Mouse (Mus musculus) neural tube, embryonic 13.5 days (tissue): ENCODE data around the gene Nenf. TPM values are rescaled to one million over a fixed set of nuclear protein-coding genes. Genes with fewer than 3 reads are reported as not detected.

Experiments
- ATAC-seq: fragments of 200-750 bp; cut with Nextera tagmentation; 2 replicates; pipeline ENCODE4 v1.8.0; 2017; ENCODE audit warnings: low read depth, mild to moderate bottlenecking, moderate TSS enrichment, moderate library complexity
- H3K27ac ChIP-seq: fragments of 300-500 bp; sonication (generic); replicated peaks from 2 replicates; pipeline ENCODE4 v1.5.1; 2015; ENCODE audit warnings: moderate library complexity, mild to moderate bottlenecking, inconsistent platforms
- H3K27me3 ChIP-seq: fragments of 300-500 bp; sonication (generic); 2 replicates; pipeline ENCODE4 v1.6.1; 2015; ENCODE audit warnings: mild to moderate bottlenecking, inconsistent platforms
- H3K36me3 ChIP-seq: fragments of 300-500 bp; sonication (generic); 2 replicates; pipeline ENCODE4 v1.6.1; 2015; ENCODE audit warnings: mild to moderate bottlenecking, inconsistent platforms
- H3K4me1 ChIP-seq: fragments of 300-500 bp; sonication (generic); replicated peaks from 2 replicates; pipeline ENCODE4 v1.6.1; 2015; ENCODE audit warnings: inconsistent platforms
- H3K4me2 ChIP-seq: fragments of 300-500 bp; sonication (generic); 2 replicates; pipeline ENCODE4 v1.6.1; 2015; ENCODE audit warnings: inconsistent platforms, mild to moderate bottlenecking, moderate library complexity
- H3K4me3 ChIP-seq: fragments of 300-500 bp; sonication (generic); 2 replicates; pipeline ENCODE4 v1.5.1; 2015; ENCODE audit warnings: mild to moderate bottlenecking, inconsistent platforms
- H3K9ac ChIP-seq: fragments of 300-500 bp; sonication (generic); 2 replicates; pipeline ENCODE4 v1.6.1; 2015; ENCODE audit warnings: moderate library complexity, mild to moderate bottlenecking, inconsistent platforms
- H3K9me3 ChIP-seq: fragments of 300-500 bp; sonication (generic); 2 replicates; pipeline ENCODE4 v1.6.1; 2016; ENCODE audit warnings: inconsistent platforms
- WGBS: fragments of 180-500 bp; shearing (Covaris S2); methylation state at CpG from one replicate; pipeline ENCODE4 v1.1.7; 2015; 5-methylcytosine and 5-hydroxymethylcytosine counted together
- polyA plus RNA-seq: library from polyadenylated mRNA; unstranded; fragments of >200 nt; fragmentation: Nextera tagmentation; extraction: Ambion mirVana; gene quantifications from 2 replicates; pipeline ENCODE4 v1.2.1, GENCODE M21; 2015

The Nenf gene
- polyA plus RNA-seq, 1 experiment from 2014 or later, result 121 TPM

GRCm38 (mm10) chr1:191276181-191276580 is 41.8 kb downstream of the Nenf start:
- H3K27me3 ChIP-seq, result no peaks in the 10 kb centered on the region
- no peak overlapping the region for H3K4me3 ChIP-seq
- no peak overlapping the region for H3K9ac ChIP-seq
- ATAC-seq, result no peak
- H3K4me1 ChIP-seq, result no peaks in the 10 kb centered on the region
- no peak overlapping the region for H3K4me2 ChIP-seq
- H3K9me3 ChIP-seq, result no peaks in the 10 kb centered on the region
- 83% methylated on average over 7 of the region's 7 CpGs for WGBS
- no peak overlapping the region for H3K27ac ChIP-seq
- no peaks in the 10 kb centered on the region for H3K36me3 ChIP-seq

- 0 out of 2 replicates have a peak, but pooled peaks have one; percentile 53 for ATAC-seq
- Histone ChIP-seq H3K9ac (no peak overlapping the region), H3K4me2 (no peak overlapping the region), H3K4me3 (no peak overlapping the region), H3K27me3 (no peaks in the 10 kb centered on the region), H3K36me3 (no peaks in the 10 kb centered on the region), H3K9me3 (no peaks in the 10 kb centered on the region), H3K27ac (no peak overlapping the region), H3K4me1 (no peaks in the 10 kb centered on the region)
- WGBS, result 6% methylated on average over 12 of the region's 12 CpGs
Observed at GRCm38 (mm10) chr1:191275527-191275926, 42.5 kb downstream of the Nenf start.

GRCm38 (mm10) chr1:191272660-191273059 is 45.3 kb downstream of the Nenf start:
- Histone ChIP-seq H3K9ac (no peak overlapping the region), H3K4me1 (peaks cover 10% of the 10 kb centered on the region), H3K36me3 (no peaks in the 10 kb centered on the region), H3K4me2 (no peak overlapping the region), H3K4me3 (no peak overlapping the region), H3K9me3 (no peaks in the 10 kb centered on the region), H3K27me3 (no peaks in the 10 kb centered on the region), H3K27ac (no peak overlapping the region)
- no peak for ATAC-seq
- 86% methylated on average over 3 of the region's 3 CpGs for WGBS

GRCm38 (mm10) chr1:191269648-191269952 is 48.4 kb downstream of the Nenf start:
- no peak overlapping the region for H3K27ac ChIP-seq
- peaks cover 12% of the 10 kb centered on the region for H3K4me1 ChIP-seq
- no peaks in the 10 kb centered on the region for H3K27me3 ChIP-seq
- no peak overlapping the region for H3K4me2 ChIP-seq
- no peaks in the 10 kb centered on the region for H3K36me3 ChIP-seq
- ATAC-seq, result no peak
- no peak overlapping the region for H3K9ac ChIP-seq
- WGBS, result 72% methylated on average over 8 of the region's 8 CpGs
- H3K4me3 ChIP-seq, result no peak overlapping the region
- H3K9me3 ChIP-seq, result no peaks in the 10 kb centered on the region

- Histone ChIP-seq H3K4me2 (no peak overlapping the region), H3K9me3 (no peaks in the 10 kb centered on the region), H3K4me1 (peaks cover 12% of the 10 kb centered on the region), H3K27ac (no peak overlapping the region), H3K9ac (no peak overlapping the region), H3K27me3 (no peaks in the 10 kb centered on the region), H3K4me3 (no peak overlapping the region), H3K36me3 (no peaks in the 10 kb centered on the region)
- WGBS, result 70% methylated on average over 5 of the region's 5 CpGs
- no peak for ATAC-seq
Observed at GRCm38 (mm10) chr1:191268797-191269647, 49.0 kb downstream of the Nenf start.

GRCm38 (mm10) chr1:191267856-191268255 is 50.1 kb downstream of the Nenf start:
- H3K4me1 ChIP-seq, result peaks cover 12% of the 10 kb centered on the region
- H3K36me3 ChIP-seq, result no peaks in the 10 kb centered on the region
- H3K4me2 ChIP-seq, result no peak overlapping the region
- no peak for ATAC-seq
- no peak overlapping the region for H3K9ac ChIP-seq
- H3K9me3 ChIP-seq, result no peaks in the 10 kb centered on the region
- no peaks in the 10 kb centered on the region for H3K27me3 ChIP-seq
- H3K27ac ChIP-seq, result no peak overlapping the region
- no peak overlapping the region for H3K4me3 ChIP-seq
- whole genome bisulfite sequencing, result 17% methylated on average over 5 of the region's 5 CpGs

GRCm38 (mm10) chr1:191267162-191267561 is 50.8 kb downstream of the Nenf start:
- H3K9ac ChIP-seq, result no peak overlapping the region
- H3K4me1 ChIP-seq, result peaks cover 12% of the 10 kb centered on the region
- H3K27me3 ChIP-seq, result no peaks in the 10 kb centered on the region
- no peak for ATAC-seq
- no peaks in the 10 kb centered on the region for H3K9me3 ChIP-seq
- no peaks in the 10 kb centered on the region for H3K36me3 ChIP-seq
- 91% methylated on average over 5 of the region's 5 CpGs for WGBS
- H3K4me2 ChIP-seq, result no peak overlapping the region
- H3K4me3 ChIP-seq, result no peak overlapping the region
- H3K27ac ChIP-seq, result no peak overlapping the region

GRCm38 (mm10) chr1:191263471-191263870 is 54.5 kb downstream of the Nenf start:
- peaks cover 14% of the 10 kb centered on the region for H3K4me1 ChIP-seq
- H3K27ac ChIP-seq, result no peak overlapping the region
- no peaks in the 10 kb centered on the region for H3K27me3 ChIP-seq
- H3K4me2 ChIP-seq, result no peak overlapping the region
- WGBS, result 88% methylated on average over 5 of the region's 5 CpGs
- no peaks in the 10 kb centered on the region for H3K36me3 ChIP-seq
- no peak overlapping the region for H3K9ac ChIP-seq
- H3K9me3 ChIP-seq, result no peaks in the 10 kb centered on the region
- H3K4me3 ChIP-seq, result no peak overlapping the region
- ATAC-seq, result no peak

GRCm38 (mm10) chr1:191261861-191262260 is 56.1 kb downstream of the Nenf start:
- no peaks in the 10 kb centered on the region for H3K36me3 ChIP-seq
- no peak overlapping the region for H3K27ac ChIP-seq
- no peak overlapping the region for H3K4me2 ChIP-seq
- no peaks in the 10 kb centered on the region for H3K27me3 ChIP-seq
- 0 out of 2 replicates have a peak, but pooled peaks cover 4% of the 10 kb centered on the region for H3K4me1 ChIP-seq
- no peak overlapping the region for H3K4me3 ChIP-seq
- no peak overlapping the region for H3K9ac ChIP-seq
- peak; percentile 36; the same call in 1 of the 2 replicates for ATAC-seq
- no peaks in the 10 kb centered on the region for H3K9me3 ChIP-seq
- WGBS, result 25% methylated on average over 6 of the region's 6 CpGs

- no peak for ATAC-seq
Observed at GRCm38 (mm10) chr1:191259661-191260060, 58.3 kb downstream of the Nenf start.

GRCm38 (mm10) chr1:191259121-191259520 is 58.9 kb downstream of the Nenf start:
- no peak overlapping the region for H3K27ac ChIP-seq
- H3K4me1 ChIP-seq, result peaks cover 8% of the 10 kb centered on the region; the same call in 1 of the 2 replicates
- no peak overlapping the region for H3K4me2 ChIP-seq
- 33% methylated on average over 7 of the region's 7 CpGs for WGBS
- no peak for ATAC-seq
- H3K36me3 ChIP-seq, result no peaks in the 10 kb centered on the region
- no peaks in the 10 kb centered on the region for H3K9me3 ChIP-seq
- H3K4me3 ChIP-seq, result no peak overlapping the region
- H3K9ac ChIP-seq, result no peak overlapping the region
- H3K27me3 ChIP-seq, result no peaks in the 10 kb centered on the region

More at GRCm38 (mm10) chr1:191259661-191260060, 58.3 kb downstream of the Nenf start:
- Histone ChIP-seq H3K9me3 (no peaks in the 10 kb centered on the region), H3K4me2 (no peak overlapping the region), H3K36me3 (no peaks in the 10 kb centered on the region), H3K4me1 (0 out of 2 replicates have a peak, but pooled peaks cover 4% of the 10 kb centered on the region), H3K27ac (no peak overlapping the region), H3K9ac (no peak overlapping the region), H3K27me3 (no peaks in the 10 kb centered on the region), H3K4me3 (no peak overlapping the region)
- 76% methylated on average over 5 of the region's 5 CpGs for WGBS

- peaks cover 8% of the 10 kb centered on the region; the same call in 1 of the 2 replicates for H3K4me1 ChIP-seq
- H3K4me2 ChIP-seq, result no peak overlapping the region
- WGBS, result 55% methylated on average over 3 of the region's 3 CpGs
- no peak overlapping the region for H3K27ac ChIP-seq
- H3K27me3 ChIP-seq, result no peaks in the 10 kb centered on the region
- H3K9ac ChIP-seq, result no peak overlapping the region
- no peaks in the 10 kb centered on the region for H3K36me3 ChIP-seq
- no peak for ATAC-seq
- H3K9me3 ChIP-seq, result no peaks in the 10 kb centered on the region
- H3K4me3 ChIP-seq, result no peak overlapping the region
Observed at GRCm38 (mm10) chr1:191258521-191258920, 59.5 kb downstream of the Nenf start.

GRCm38 (mm10) chr1:191257981-191258380 is 60.0 kb downstream of the Nenf start:
- Histone ChIP-seq H3K9me3 (no peaks in the 10 kb centered on the region), H3K4me2 (no peak overlapping the region), H3K4me3 (no peak overlapping the region), H3K36me3 (no peaks in the 10 kb centered on the region), H3K4me1 (peaks cover 8% of the 10 kb centered on the region; the same call in 1 of the 2 replicates), H3K27me3 (no peaks in the 10 kb centered on the region), H3K27ac (no peak overlapping the region), H3K9ac (no peak overlapping the region)
- WGBS, result 26% methylated on average over 2 of the region's 2 CpGs
- ATAC-seq, result no peak
